Mouse (Mus musculus) bone marrow, adult 2 months (tissue): Measurements from ENCODE around the gene Pibf1.

Source experiments
- CTCF ChIP-seq: fragments of 200-500 bp; IDR thresholded peaks from 2 replicates; pipeline ENCODE4 v1.5.1; 2011; ENCODE audit warnings: low read length, control low read depth; ENCODE audit not compliant: control insufficient read depth, insufficient read depth
- POLR2A ChIP-seq: fragments of 200-500 bp; IDR thresholded peaks from 2 replicates; pipeline ENCODE4 v1.6.1; 2011; ENCODE audit warnings: low read depth, mild to moderate bottlenecking, control low read depth, low read length, borderline replicate concordance; ENCODE audit not compliant: control insufficient read depth

GRCm38 (mm10) chr14:99163051-99163450 is 63.8 kb downstream of the Pibf1 start:
- TF ChIP-seq CTCF: no peak
- no peak for TF ChIP-seq POLR2A
